Mouse (Mus musculus): Measurements from ENCODE around the gene Spata6. TPM values are rescaled to one million over a fixed set of nuclear protein-coding genes. Genes with fewer than 3 reads are reported as not detected.

Gene Spata6
- polyA plus RNA-seq, 1 experiment = 6.5 TPM

DNA sequence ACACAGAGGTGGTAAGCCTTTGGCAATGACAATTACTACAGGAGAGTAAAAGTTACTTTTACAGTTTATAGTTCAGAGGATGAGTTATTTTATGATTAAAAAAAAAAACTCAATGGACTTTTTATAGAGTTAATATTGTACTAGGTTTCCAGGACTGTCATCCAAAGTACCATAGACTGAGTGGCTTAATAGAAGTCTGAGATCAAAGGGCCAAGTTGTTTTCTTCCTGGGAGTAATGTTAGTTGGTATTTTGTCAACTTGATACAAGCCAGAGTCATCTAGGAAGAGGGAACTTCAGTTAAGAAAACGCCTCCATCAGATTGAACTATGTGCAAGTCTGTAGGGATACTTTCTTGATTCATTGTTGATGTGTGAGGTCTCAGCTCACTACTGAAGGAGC lies 18.4 kb upstream of the Spata6 start:
- TF ChIP-seq MYOD1 (IDR thresholded peaks at IDR 0.05; ENCODE audit: control insufficient read depth, insufficient read length, low read depth) (no peak), CEBPB (IDR thresholded peaks at IDR 0.05; ENCODE audit: low read depth) (no peak), MAX (IDR thresholded peaks at IDR 0.05) (no peak), FOSL1 (IDR thresholded peaks at IDR 0.05; ENCODE audit: insufficient read depth, low read length, poor library complexity, severe bottlenecking) (no peak), MYOG (IDR thresholded peaks at IDR 0.05; ENCODE audit: control insufficient read depth, extremely low read depth, insufficient read length) (no peak), USF1 (IDR thresholded peaks at IDR 0.05; ENCODE audit: low read depth) (no peak)
- no peak overlapping the region for H3ac ChIP-seq (ENCODE audit: control insufficient read depth, insufficient read length, low read depth)

GRCm38 (mm10) chr4:111704126-111704525 lies 15.7 kb upstream of the Spata6 start:
- Histone ChIP-seq H3ac (ENCODE audit: control insufficient read depth, insufficient read length, low read depth) (no peak overlapping the region), H3K27me3 (ENCODE audit: control insufficient read depth, insufficient read depth, insufficient read length) (no peaks in the 10 kb centered on the region), H3K4me3 (ENCODE audit: insufficient read depth, poor library complexity, severe bottlenecking) (no peak overlapping the region), H3K36me3 (ENCODE audit: control insufficient read depth, insufficient read depth) (no peaks in the 10 kb centered on the region), H3K79me2 (ENCODE audit: control insufficient read depth, insufficient read depth) (no peaks in the 10 kb centered on the region), H3K79me3 (ENCODE audit: low read depth) (no peaks in the 10 kb centered on the region)
- TF ChIP-seq MYOG (IDR thresholded peaks at IDR 0.05; ENCODE audit: control insufficient read depth, extremely low read depth, insufficient read length) = no peak
- no peak for TF ChIP-seq USF1 (IDR thresholded peaks at IDR 0.05; ENCODE audit: low read depth)
- TF ChIP-seq CTCF (IDR thresholded peaks at IDR 0.05; ENCODE audit: control insufficient read depth, insufficient read depth, insufficient read length) = no peak
- TF ChIP-seq MYOD1 (IDR thresholded peaks at IDR 0.05; ENCODE audit: control insufficient read depth, insufficient read length, low read depth) = no peak
- no peak for TF ChIP-seq MAX (IDR thresholded peaks at IDR 0.05)
- TF ChIP-seq CEBPB (IDR thresholded peaks at IDR 0.05; ENCODE audit: low read depth) = no peak
- TF ChIP-seq FOSL1 (IDR thresholded peaks at IDR 0.05; ENCODE audit: insufficient read depth, low read length, poor library complexity, severe bottlenecking) = no peak

More for the DNA sequence above, 18.4 kb upstream of the Spata6 start:
- H3K79me3 ChIP-seq (ENCODE audit: low read depth) = no peaks in the 10 kb centered on the region
- H3K27me3 ChIP-seq (ENCODE audit: control insufficient read depth, insufficient read depth, insufficient read length) = no peaks in the 10 kb centered on the region
- no peaks in the 10 kb centered on the region for H3K79me2 ChIP-seq (ENCODE audit: control insufficient read depth, insufficient read depth)
- H3K36me3 ChIP-seq (ENCODE audit: control insufficient read depth, insufficient read depth) = no peaks in the 10 kb centered on the region
- no peak overlapping the region for H3K4me3 ChIP-seq (ENCODE audit: insufficient read depth, poor library complexity, severe bottlenecking)

- H3K27me3 ChIP-seq (ENCODE audit: control insufficient read depth, insufficient read depth, insufficient read length) = no peaks in the 10 kb centered on the region
- H3K79me2 ChIP-seq (ENCODE audit: control insufficient read depth, insufficient read depth) = no peaks in the 10 kb centered on the region
- H3ac ChIP-seq (ENCODE audit: control insufficient read depth, insufficient read length, low read depth) = no peak overlapping the region
- no peaks in the 10 kb centered on the region for H3K79me3 ChIP-seq (ENCODE audit: low read depth)
- no peak overlapping the region for H3K4me3 ChIP-seq (ENCODE audit: insufficient read depth, poor library complexity, severe bottlenecking)
- no peaks in the 10 kb centered on the region for H3K36me3 ChIP-seq (ENCODE audit: control insufficient read depth, insufficient read depth)
- TF ChIP-seq FOSL1 (IDR thresholded peaks at IDR 0.05; ENCODE audit: insufficient read depth, low read length, poor library complexity, severe bottlenecking) (no peak), MYOD1 (IDR thresholded peaks at IDR 0.05; ENCODE audit: control insufficient read depth, insufficient read length, low read depth) (no peak), CTCF (IDR thresholded peaks at IDR 0.05; ENCODE audit: control insufficient read depth, insufficient read depth, insufficient read length) (no peak), MAX (IDR thresholded peaks at IDR 0.05) (no peak), CEBPB (IDR thresholded peaks at IDR 0.05; ENCODE audit: low read depth) (no peak)
Measured at GRCm38 (mm10) chr4:111704975-111705374, 14.8 kb upstream of the Spata6 start.

DNA sequence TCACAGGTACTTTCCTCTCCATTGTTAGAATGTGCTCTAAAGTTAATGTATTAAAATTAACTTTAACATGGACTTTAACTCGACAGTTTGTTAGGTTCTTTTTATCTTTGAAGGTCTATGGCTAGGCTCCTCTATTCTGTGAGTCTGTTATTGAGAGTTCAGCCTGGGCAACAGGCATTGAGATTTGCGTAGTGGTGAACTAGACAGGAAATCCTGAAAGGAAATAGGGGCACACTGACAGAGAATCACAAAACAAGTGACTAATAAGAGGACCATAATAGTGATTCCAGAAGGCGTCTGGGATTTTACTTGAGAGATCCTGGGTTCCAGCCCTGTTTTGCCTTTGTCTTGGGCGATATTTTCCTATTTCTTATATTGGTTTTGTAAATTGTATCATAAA lies 488 bp upstream of the Spata6 start:
- no peak for TF ChIP-seq USF1 (IDR thresholded peaks at IDR 0.05; ENCODE audit: low read depth)
- TF ChIP-seq FOSL1 (IDR thresholded peaks at IDR 0.05; ENCODE audit: insufficient read depth, low read length, poor library complexity, severe bottlenecking) = no peak
- TF ChIP-seq CTCF (IDR thresholded peaks at IDR 0.05; ENCODE audit: control insufficient read depth, insufficient read depth, insufficient read length) = no peak
- no peak for TF ChIP-seq MAX (IDR thresholded peaks at IDR 0.05)
- TF ChIP-seq MYOD1 (IDR thresholded peaks at IDR 0.05; ENCODE audit: control insufficient read depth, insufficient read length, low read depth) = no peak
- no peak for TF ChIP-seq CEBPB (IDR thresholded peaks at IDR 0.05; ENCODE audit: low read depth)
- TF ChIP-seq MYOG (IDR thresholded peaks at IDR 0.05; ENCODE audit: control insufficient read depth, extremely low read depth, insufficient read length) = no peak
- H3ac ChIP-seq (ENCODE audit: control insufficient read depth, insufficient read length, low read depth) = no peak overlapping the region
- H3K36me3 ChIP-seq (ENCODE audit: control insufficient read depth, insufficient read depth) = no peaks in the 10 kb centered on the region
- H3K79me2 ChIP-seq (ENCODE audit: control insufficient read depth, insufficient read depth) = no peaks in the 10 kb centered on the region
- H3K4me3 ChIP-seq (ENCODE audit: insufficient read depth, poor library complexity, severe bottlenecking) = peak overlapping the region; percentile 68
- no peaks in the 10 kb centered on the region for H3K27me3 ChIP-seq (ENCODE audit: control insufficient read depth, insufficient read depth, insufficient read length)
- no peaks in the 10 kb centered on the region for H3K79me3 ChIP-seq (ENCODE audit: low read depth)

DNA sequence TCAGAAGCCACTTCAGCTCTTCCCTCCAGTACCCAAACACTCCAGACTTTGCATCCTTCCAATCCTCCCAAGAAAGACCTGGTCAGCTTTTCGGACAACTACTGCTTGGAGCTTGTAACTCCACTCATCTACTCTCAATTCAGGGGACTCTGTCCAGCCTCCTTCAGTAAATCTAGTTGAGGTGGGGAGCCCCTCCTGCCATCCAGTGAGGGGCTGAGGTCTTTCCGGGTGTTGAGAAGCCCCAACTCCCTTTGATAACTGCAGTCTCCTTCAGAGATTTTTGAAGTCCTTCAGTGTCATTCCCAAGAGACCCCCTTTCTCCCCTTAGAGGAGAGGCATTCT lies 849 bp downstream of the Spata6 start:
- H3K79me2 ChIP-seq (ENCODE audit: control insufficient read depth, insufficient read depth) = no peaks in the 10 kb centered on the region
- peak overlapping the region; percentile 68 for H3K4me3 ChIP-seq (ENCODE audit: insufficient read depth, poor library complexity, severe bottlenecking)
- no peaks in the 10 kb centered on the region for H3K79me3 ChIP-seq (ENCODE audit: low read depth)
- no peaks in the 10 kb centered on the region for H3K27me3 ChIP-seq (ENCODE audit: control insufficient read depth, insufficient read depth, insufficient read length)
- no peaks in the 10 kb centered on the region for H3K36me3 ChIP-seq (ENCODE audit: control insufficient read depth, insufficient read depth)
- no peak for TF ChIP-seq MAX (IDR thresholded peaks at IDR 0.05)
- TF ChIP-seq MYOD1 (IDR thresholded peaks at IDR 0.05; ENCODE audit: control insufficient read depth, insufficient read length, low read depth) = no peak
- no peak for TF ChIP-seq FOSL1 (IDR thresholded peaks at IDR 0.05; ENCODE audit: insufficient read depth, low read length, poor library complexity, severe bottlenecking)
- no peak for TF ChIP-seq USF1 (IDR thresholded peaks at IDR 0.05; ENCODE audit: low read depth)
- TF ChIP-seq CTCF (IDR thresholded peaks at IDR 0.05; ENCODE audit: control insufficient read depth, insufficient read depth, insufficient read length) = no peak
- TF ChIP-seq CEBPB (IDR thresholded peaks at IDR 0.05; ENCODE audit: low read depth) = no peak
- TF ChIP-seq MYOG (IDR thresholded peaks at IDR 0.05; ENCODE audit: control insufficient read depth, extremely low read depth, insufficient read length) = no peak
- H3ac ChIP-seq (ENCODE audit: control insufficient read depth, insufficient read length, low read depth) = peak overlapping the region; percentile 13
